Mouse (Mus musculus) lung, postnatal 0 days (tissue): ENCODE measurements at regions not wholly inside any gene's neighbourhood (a gene's known extent, or its start where the extent isn't known, plus 50 kb on each side); places are given as distances from the start of the nearest gene placed in this dataset.

Experiments
- CTCF ChIP-seq: IDR thresholded peaks from 2 replicates; pipeline ENCODE4 v1.5.1; 2016; ENCODE audit warnings: antibody characterized with exemption, mild to moderate bottlenecking
- EP300 ChIP-seq: IDR thresholded peaks from 2 replicates; pipeline ENCODE4 v1.6.1; 2016; ENCODE audit warnings: antibody characterized with exemption, mild to moderate bottlenecking, control low read depth

- TF ChIP-seq CTCF (no peak), EP300 (no peak)
Observed at GRCm38 (mm10) chr11:86858211-86858610, 50.7 kb upstream of the Dhx40 start.
